Mouse (Mus musculus): ENCODE measurements at regions not wholly inside any gene's neighbourhood (a gene's known extent, or its start where the extent isn't known, plus 50 kb on each side); places are given as distances from the start of the nearest gene placed in this dataset.

DNA sequence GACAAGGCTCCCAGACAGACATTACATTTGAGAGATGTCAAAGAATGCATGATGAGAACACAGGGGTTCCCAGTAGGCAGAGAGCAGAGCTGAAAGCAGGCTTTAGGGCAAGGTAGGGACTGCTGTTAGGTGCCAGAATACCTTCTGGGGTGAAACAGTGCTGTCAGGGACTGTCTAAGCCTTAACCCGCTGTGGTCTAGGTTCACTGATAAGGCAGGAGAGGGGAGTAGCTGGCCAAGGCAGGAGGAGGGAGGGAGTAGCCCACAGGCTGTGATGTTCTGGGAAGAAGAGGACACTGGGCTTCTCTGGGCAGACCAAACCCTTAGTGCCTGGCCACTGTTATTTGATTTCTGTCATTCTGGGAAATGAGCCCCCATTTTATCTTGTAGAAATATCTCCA is 114.1 kb downstream of the Cdh26 start:
- TF ChIP-seq CTCF (IDR thresholded peaks at IDR 0.05; ENCODE audit: insufficient read depth, low read length) (no peak), POLR2A (IDR thresholded peaks at IDR 0.05; ENCODE audit: borderline replicate concordance, extremely low read depth, low read depth, low read length) (no peak)
